Mouse (Mus musculus) CH12.LX (cell line): ENCODE measurements around the gene Ulk1. TPM values are rescaled to one million over a fixed set of nuclear protein-coding genes. Genes with fewer than 3 reads are reported as not detected.

Experiments
- DNase-seq: peaks from one replicate; pipeline ENCODE4 v3.0.0-alpha.2; 2013; ENCODE audit errors: extremely low read depth
- H3K27ac ChIP-seq: 2 replicates; pipeline ENCODE4 v1.5.1; 2012; ENCODE audit warnings: low read depth, mild to moderate bottlenecking, control low read depth, moderate library complexity; ENCODE audit not compliant: insufficient read depth
- H3K27me3 ChIP-seq: replicated peaks from 2 replicates; pipeline ENCODE3; 2012; ENCODE audit warnings: inconsistent platforms
- H3K36me3 ChIP-seq, 2 experiments: replicated peaks in 1 of 2; 2 replicates each; pipeline versions ENCODE3 to v1.6.1; 2012; ENCODE audit warnings: inconsistent platforms in 1 of 2, low read length in 1 of 2, mild to moderate bottlenecking in 1 of 2, mixed read lengths in 1 of 2, moderate library complexity in 1 of 2; ENCODE audit not compliant: control insufficient read depth in 1 of 2, insufficient read depth in 1 of 2
- H3K4me1 ChIP-seq, 2 experiments: 2 replicates each; pipeline ENCODE4 v1.6.1; 2012; ENCODE audit warnings: inconsistent platforms in 1 of 2, moderate library complexity in 1 of 2; ENCODE audit not compliant: insufficient read depth in 2 of 2, control insufficient read depth in 1 of 2
- H3K4me2 ChIP-seq: 2 replicates; pipeline ENCODE4 v1.6.1; 2012; ENCODE audit warnings: low read depth, mild to moderate bottlenecking, control low read depth; ENCODE audit not compliant: poor library complexity, insufficient read depth, severe bottlenecking
- H3K4me3 ChIP-seq, 3 experiments: fragments of 150-350 bp in 1 of 3; sonication (generic) in 1 of 3; replicated peaks in 1 of 3; 2 replicates each; pipeline versions ENCODE3 to v1.5.1; 2011 to 2012; ENCODE audit warnings: low read depth in 2 of 3, low read length in 2 of 3, mild to moderate bottlenecking in 2 of 3, moderate library complexity in 2 of 3, control low read depth in 1 of 3, improper control_type of control experiment in 1 of 3, inconsistent platforms in 1 of 3, mixed read lengths in 1 of 3; ENCODE audit not compliant: poor library complexity in 1 of 3
- H3K79me2 ChIP-seq: replicated peaks from 2 replicates; pipeline ENCODE4 v1.6.1; 2012; ENCODE audit warnings: mild to moderate bottlenecking, moderate library complexity; ENCODE audit not compliant: control insufficient read depth, poor library complexity, insufficient read depth, severe bottlenecking; ENCODE audit errors: extremely low read depth
- H3K9ac ChIP-seq: 2 replicates; pipeline ENCODE4 v1.6.1; 2012; ENCODE audit warnings: low read depth, mild to moderate bottlenecking, control low read depth, moderate library complexity; ENCODE audit not compliant: insufficient read depth
- H3K9me3 ChIP-seq: replicated peaks from 2 replicates; pipeline ENCODE3; 2012; ENCODE audit warnings: low read length, inconsistent platforms, mixed read lengths
- BHLHE40 ChIP-seq: IDR thresholded peaks from 2 replicates; pipeline ENCODE4 v1.6.1; 2011; ENCODE audit warnings: mild to moderate bottlenecking, low read depth, low read length, improper control_type of control experiment
- CHD1 ChIP-seq: IDR thresholded peaks from 2 replicates; pipeline ENCODE4 v1.6.1; 2012; ENCODE audit warnings: low read depth, low read length, improper control_type of control experiment, inconsistent platforms
- E2F4 ChIP-seq: IDR thresholded peaks from 2 replicates; pipeline ENCODE4 v1.6.1; 2011; ENCODE audit warnings: low read depth, low read length, improper control_type of control experiment; ENCODE audit not compliant: insufficient replicate concordance
- EP300 ChIP-seq: IDR thresholded peaks from 2 replicates; pipeline ENCODE4 v1.6.1; 2011; ENCODE audit warnings: low read length, improper control_type of control experiment
- GABPA ChIP-seq: IDR thresholded peaks from 2 replicates; pipeline ENCODE4 v1.6.1; 2012; ENCODE audit warnings: low read depth, low read length, improper control_type of control experiment, inconsistent platforms; ENCODE audit not compliant: insufficient replicate concordance
- HCFC1 ChIP-seq: IDR thresholded peaks from 2 replicates; pipeline ENCODE4 v1.6.1; 2012; ENCODE audit warnings: low read depth, mild to moderate bottlenecking, inconsistent platforms, low read length, improper control_type of control experiment
- IRF4 ChIP-seq: IDR thresholded peaks from 2 replicates; pipeline ENCODE4 v1.6.1; 2014; ENCODE audit warnings: low read depth, mild to moderate bottlenecking, inconsistent platforms, low read length, improper control_type of control experiment
- JUND ChIP-seq: conservative IDR thresholded peaks from 2 replicates; pipeline ENCODE4 v1.6.1; 2011; ENCODE audit warnings: low read depth, low read length, improper control_type of control experiment
- KAT2A ChIP-seq: IDR thresholded peaks from 2 replicates; pipeline ENCODE4 v1.6.1; 2012; ENCODE audit warnings: low read length, improper control_type of control experiment, inconsistent platforms; ENCODE audit not compliant: insufficient replicate concordance
- MAFK ChIP-seq: IDR thresholded peaks from 2 replicates; pipeline ENCODE4 v1.6.1; 2011; ENCODE audit warnings: low read length, improper control_type of control experiment; ENCODE audit not compliant: insufficient replicate concordance
- MAX ChIP-seq: IDR thresholded peaks from 2 replicates; pipeline ENCODE4 v1.6.1; 2011; ENCODE audit warnings: low read length, improper control_type of control experiment
- MXI1 ChIP-seq: IDR thresholded peaks from 2 replicates; pipeline ENCODE4 v1.6.1; 2011; ENCODE audit warnings: mild to moderate bottlenecking, low read depth, low read length, improper control_type of control experiment
- PAX5 ChIP-seq: IDR thresholded peaks from 2 replicates; pipeline ENCODE4 v1.6.1; 2012; ENCODE audit warnings: low read length, inconsistent platforms, mixed read lengths
- RAD21 ChIP-seq: IDR thresholded peaks from 2 replicates; pipeline ENCODE4 v1.6.1; 2011; ENCODE audit warnings: low read depth, mild to moderate bottlenecking, low read length, improper control_type of control experiment, moderate library complexity
- SIN3A ChIP-seq: IDR thresholded peaks from 2 replicates; pipeline ENCODE4 v1.6.1; 2012; ENCODE audit warnings: low read length, improper control_type of control experiment, inconsistent platforms
- SMC3 ChIP-seq: IDR thresholded peaks from 2 replicates; pipeline ENCODE4 v1.6.1; 2011; ENCODE audit warnings: low read depth, low read length, improper control_type of control experiment
- USF1 ChIP-seq: IDR thresholded peaks from 2 replicates; pipeline ENCODE4 v1.6.1; 2014; ENCODE audit warnings: low read depth, mild to moderate bottlenecking, inconsistent platforms, low read length, improper control_type of control experiment
- ZKSCAN1 ChIP-seq: IDR thresholded peaks from 2 replicates; pipeline ENCODE4 v1.6.1; 2012; ENCODE audit warnings: low read depth, inconsistent platforms, low read length, improper control_type of control experiment, borderline replicate concordance
- ZMIZ1 ChIP-seq: IDR thresholded peaks from 2 replicates; pipeline ENCODE4 v1.6.1; 2012; ENCODE audit warnings: low read depth, mild to moderate bottlenecking, inconsistent platforms, low read length, improper control_type of control experiment
- dilution Hi-C: fragments of 300-500 bp; cut with MboI; formaldehyde crosslinking; loops from 2 replicates; pipeline ENCODE4 v1.14.3; 2020; ENCODE audit warnings: low sequenced_read_pairs; ENCODE audit not compliant: extremely low pct_unique_long_range_greater_than_20kb, extremely low pct_ligation_motif_present
- in situ Hi-C: fragments of 300-500 bp; cut with MboI; formaldehyde crosslinking; loops from 3 replicates; pipeline ENCODE4 v1.14.3; 2019; ENCODE audit warnings: low sequenced_read_pairs, low pct_ligation_motif_present, low pct_unique_long_range_greater_than_20kb, mixed read lengths
- polyA plus RNA-seq: library from polyadenylated mRNA; unstranded; fragments of >175 nt; gene quantifications from 2 replicates; pipeline ENCODE4 v1.2.1, GENCODE M21; 2012; ENCODE audit warnings: low read depth; ENCODE audit not compliant: insufficient read length
- total RNA-seq, 2 experiments: library from RNA; depleted of rRNA; stranded (reverse); fragments of 300-350 nt in 1 of 2; fragments of >200 nt in 1 of 2; gene quantifications; 2 replicates each; pipeline ENCODE4 v1.2.3; 2012 to 2014

Ulk1 gene
- total and polyA plus RNA-seq, 3 experiments = 2.7 to 13.6 (median 8.4) TPM

DNA sequence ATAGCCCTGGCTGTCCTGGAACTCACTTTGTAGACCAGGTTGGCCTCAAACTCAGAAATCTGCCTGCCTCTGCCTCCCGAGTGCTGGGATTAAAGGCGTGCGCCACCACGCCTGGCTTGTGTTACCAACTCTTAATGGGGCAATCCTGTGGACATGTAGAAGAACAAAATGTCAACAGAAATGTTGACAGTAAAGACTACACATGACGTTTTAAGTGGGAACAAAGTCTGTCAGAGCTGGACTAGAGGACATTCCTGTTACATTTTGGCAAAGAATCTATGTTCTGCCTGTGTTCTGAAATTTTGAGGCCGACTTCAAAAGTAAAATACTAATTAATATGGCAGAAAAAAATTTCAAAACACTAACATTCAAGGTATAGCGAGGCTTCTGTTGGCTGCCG, 46.0 kb downstream of the Ulk1 start:
- H3K4me1 ChIP-seq = peaks cover 3 to 33% of the 10 kb centered on the region in 2 experiments
- DNase-seq = no peak
- no peaks in the 10 kb centered on the region for H3K27me3 ChIP-seq
- H3K4me2 ChIP-seq = no peak overlapping the region
- H3K79me2 ChIP-seq = peaks cover 90% of the 10 kb centered on the region
- no peaks in the 10 kb centered on the region for H3K9me3 ChIP-seq
- dilution Hi-C loops (no loop called here), in situ Hi-C loops (no loop called here)
- TF ChIP-seq GABPA (no peak), USF1 (no peak), PAX5 (no peak), SMC3 (no peak), CHD1 (no peak), E2F4 (no peak), BHLHE40 (no peak), HCFC1 (no peak), KAT2A (no peak), ZMIZ1 (no peak), IRF4 (no peak), SIN3A (no peak), MAX (no peak), MAFK (no peak), RAD21 (no peak), JUND (no peak)
- no peak overlapping the region for H3K27ac ChIP-seq
- no peak overlapping the region for H3K9ac ChIP-seq
- H3K4me3 ChIP-seq = no peak overlapping the region
- peaks cover 0 to 40% of the 10 kb centered on the region in 2 experiments for H3K36me3 ChIP-seq

DNA sequence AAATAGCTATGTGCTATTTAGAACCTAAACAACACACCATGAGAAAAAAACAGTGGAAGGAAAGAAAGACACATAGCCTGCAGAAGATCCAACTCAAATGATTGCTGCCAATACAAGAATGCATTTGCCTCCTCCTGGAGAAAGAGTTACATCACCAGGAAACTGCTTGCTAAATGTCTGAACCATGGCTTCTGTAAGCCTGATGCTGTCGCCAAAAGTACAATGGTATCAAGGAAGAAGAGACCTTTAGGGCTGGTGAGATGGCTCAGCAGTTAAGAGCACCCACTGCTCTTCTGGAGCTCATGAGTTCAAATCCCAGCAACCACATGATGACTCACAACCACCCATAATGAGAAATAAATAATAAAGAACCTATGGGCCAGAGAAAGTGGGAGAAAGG, 64.9 kb downstream of the Ulk1 start:
- Histone ChIP-seq H3K36me3 (peaks cover 23 to 61% of the 10 kb centered on the region in 2 experiments), H3K27me3 (no peaks in the 10 kb centered on the region), H3K4me1 (peaks cover 8 to 31% of the 10 kb centered on the region in 2 experiments), H3K79me2 (peaks cover 75% of the 10 kb centered on the region), H3K9me3 (no peaks in the 10 kb centered on the region), H3K4me3 (no peak overlapping the region), H3K27ac (no peak overlapping the region), H3K9ac (no peak overlapping the region), H3K4me2 (no peak overlapping the region)
- TF ChIP-seq ZKSCAN1 (no peak), EP300 (no peak), E2F4 (no peak), MXI1 (no peak)
- dilution Hi-C loops (no loop called here), in situ Hi-C loops (no loop called here)
- no peak for DNase-seq
